Mouse (Mus musculus) bone marrow macrophage, adult 2 months (primary cell): ENCODE measurements around the gene Asic4.

Experiments used
- CTCF ChIP-seq: IDR thresholded peaks from 2 replicates; pipeline ENCODE4 v1.5.1; 2012; ENCODE audit warnings: low read depth, mild to moderate bottlenecking, low read length, moderate library complexity
- POLR2A ChIP-seq: IDR thresholded peaks from 2 replicates; pipeline ENCODE4 v1.6.1; 2012; ENCODE audit warnings: mild to moderate bottlenecking, low read depth, low read length, borderline replicate concordance

DNA sequence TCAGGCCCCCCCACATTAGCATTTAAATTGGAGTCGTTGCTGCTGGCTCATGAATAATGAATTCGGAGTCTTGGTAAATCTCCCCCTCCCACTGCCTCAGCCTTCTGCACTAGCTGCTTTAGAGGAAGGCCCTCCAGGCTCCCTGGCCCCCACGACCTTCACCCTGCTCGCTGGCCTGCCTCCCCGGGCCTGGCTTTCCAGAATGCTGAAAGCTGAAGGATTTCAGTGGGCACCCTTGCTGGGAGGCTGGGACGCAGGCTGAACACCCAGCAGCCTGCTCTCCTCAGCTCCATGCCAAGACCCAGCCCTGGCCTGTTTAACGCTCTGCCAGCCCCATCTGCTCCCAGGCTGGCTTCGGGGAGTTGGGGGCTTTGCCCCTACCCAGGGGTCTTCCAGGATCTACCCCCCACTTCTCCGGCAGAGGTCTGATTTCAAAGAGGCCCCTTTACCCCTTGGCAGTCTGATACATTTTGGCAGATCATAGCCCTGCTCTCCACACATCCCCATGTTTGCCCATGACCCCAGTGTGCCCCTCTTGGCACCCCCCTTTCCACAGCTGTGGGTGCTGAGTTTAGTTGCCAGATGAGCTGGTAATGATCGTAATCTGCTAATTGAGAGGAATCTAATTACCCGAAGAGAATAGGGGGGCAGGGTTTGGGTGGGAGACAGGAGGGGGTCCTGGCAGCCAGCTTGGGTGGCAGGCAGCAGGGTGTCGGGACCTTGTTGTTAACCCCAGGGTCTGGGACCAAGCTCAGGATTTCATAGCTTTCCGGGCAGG lies 6.8 kb upstream of the Asic4 start:
- TF ChIP-seq CTCF (no peak), POLR2A (no peak)
